In the genomic region with DNA sequence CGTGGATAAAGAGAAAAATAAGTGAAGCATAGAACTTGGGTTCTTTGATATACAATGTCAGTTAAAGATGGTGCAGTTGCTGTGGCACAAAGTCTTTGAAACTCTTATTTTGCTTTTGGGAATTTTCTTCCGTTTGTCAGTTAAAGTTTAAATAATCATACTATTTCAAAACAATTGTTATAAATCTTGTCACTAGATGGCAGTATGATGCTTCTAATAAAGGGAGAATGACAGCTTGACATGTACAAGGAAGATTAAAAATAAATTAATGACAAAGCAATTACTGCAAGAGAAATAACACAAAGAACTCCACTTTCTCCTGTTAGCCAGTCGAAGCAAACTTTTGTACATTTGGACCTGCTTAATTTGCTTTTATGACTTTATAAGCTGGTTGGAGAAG, we compare ENCODE assay signal across 12 mouse cellular contexts.
DNase-seq lines count a peak whose midpoint lies in the region; ATAC-seq and TF ChIP-seq lines count a peak whose summit lies in the region.
"Had no signal": no experiment of that assay in that cellular context is flagged by ENCODE, and none has a peak within 500 bp of the region (broad histone marks: within the 10 kb centered on the region; RNA-seq: fewer than 3 reads in every experiment).

No protein-coding gene starts in this region.

- TF ChIP-seq POLR2A in heart, adult 2 months (IDR thresholded peaks at IDR 0.05; ENCODE audit: insufficient read depth, low read depth, low read length) = no peak

- no peak for TF ChIP-seq EP300 in heart, adult 2 months (IDR thresholded peaks at IDR 0.05; ENCODE audit: insufficient read depth, low read depth, low read length)
- TF ChIP-seq EP300 in lung, postnatal 0 days (IDR thresholded peaks at IDR 0.05) = no peak

- peak; percentile 45 for TF ChIP-seq CTCF in heart, adult 2 months (IDR thresholded peaks at IDR 0.05)
- no peak for TF ChIP-seq CTCF in lung, postnatal 0 days (IDR thresholded peaks at IDR 0.05)

- ATAC-seq in lung, postnatal 0 days = no peak
- ATAC-seq: forebrain, embryonic 15.5 days had no signal

- no peaks in the 10 kb centered on the region for H3K27me3 ChIP-seq in heart, adult 2 months (ENCODE audit: control insufficient read depth, insufficient read depth, low read length)
- no peaks in the 10 kb centered on the region for H3K27me3 ChIP-seq in lung, postnatal 0 days (replicated peaks; ENCODE audit: insufficient read depth, low read length)
- H3K27me3 ChIP-seq: forebrain, embryonic 15.5 days; heart, embryonic 12.5 days had no signal

- H3K4me3 ChIP-seq in heart, adult 2 months = no peak overlapping the region
- no peak overlapping the region for H3K4me3 ChIP-seq in lung, postnatal 0 days (ENCODE audit: low read depth, low read length)
- H3K4me3 ChIP-seq: forebrain, embryonic 15.5 days; heart, embryonic 12.5 days had no signal

- DNase-seq in heart, adult 2 months = no peak
- DNase-seq in heart, postnatal 10 days = no peak
- peak; percentile 4 for DNase-seq in lung, postnatal 0 days (ENCODE audit: low spot score)
- DNase-seq in lung, postnatal 10 days = no peak
- peak; percentile 5 for DNase-seq in R1 (ENCODE audit: low read depth, low spot score)
- peak; percentile 67 for DNase-seq in retina, embryonic 14.5 days (ENCODE audit: low spot score)
- DNase-seq in B cell, adult 2 months = no peak
- no peak for DNase-seq in heart, adult 18-20 months
- DNase-seq: kidney, postnatal 25 days; lung, adult 18-20 months had no signal

- no peaks in the 10 kb centered on the region for H3K9me3 ChIP-seq in lung, postnatal 0 days (ENCODE audit: low read length)
- H3K9me3 ChIP-seq: forebrain, embryonic 15.5 days; heart, embryonic 12.5 days had no signal

- no peak overlapping the region for H3K4me2 ChIP-seq in lung, postnatal 0 days (replicated peaks; ENCODE audit: low read depth, low read length)
- H3K4me2 ChIP-seq: forebrain, embryonic 15.5 days; heart, embryonic 12.5 days had no signal

- no peak overlapping the region for H3K9ac ChIP-seq in heart, adult 2 months (ENCODE audit: low read depth, low read length)
- no peak overlapping the region for H3K9ac ChIP-seq in lung, postnatal 0 days (replicated peaks; ENCODE audit: low read depth)
- H3K9ac ChIP-seq: forebrain, embryonic 15.5 days; heart, embryonic 12.5 days had no signal

- no peaks in the 10 kb centered on the region for H3K36me3 ChIP-seq in heart, adult 2 months (ENCODE audit: control insufficient read depth, insufficient read depth, low read length)
- no peaks in the 10 kb centered on the region for H3K36me3 ChIP-seq in lung, postnatal 0 days (ENCODE audit: insufficient read depth, low read length)
- H3K36me3 ChIP-seq: forebrain, embryonic 15.5 days; heart, embryonic 12.5 days had no signal

- no peaks in the 10 kb centered on the region for H3K79me2 ChIP-seq in heart, adult 2 months (replicated peaks; ENCODE audit: control insufficient read depth, insufficient read depth, low read length)

- no peak overlapping the region for H3K27ac ChIP-seq in heart, adult 2 months
- H3K27ac ChIP-seq in lung, postnatal 0 days (ENCODE audit: low read length) = no peak overlapping the region
- H3K27ac ChIP-seq: forebrain, embryonic 15.5 days had no signal

- intact Hi-C loops in heart, adult 2 months (cut with DNase I) = no loop called here
- intact Hi-C loops in heart, postnatal 10 days (cut with DNase I) = no loop called here

- WGBS in heart, adult 2 months = 39% methylated on average over 3 of the region's 3 CpGs
- 27% methylated on average over 3 of the region's 3 CpGs for WGBS in lung, postnatal 0 days

- H3K4me1 ChIP-seq in heart, adult 2 months (ENCODE audit: control insufficient read depth, insufficient read depth, low read length) = no peaks in the 10 kb centered on the region
- no peaks in the 10 kb centered on the region for H3K4me1 ChIP-seq in lung, postnatal 0 days (ENCODE audit: insufficient read depth, low read depth, low read length)
- H3K4me1 ChIP-seq: forebrain, embryonic 15.5 days; heart, embryonic 12.5 days had no signal

Comparison
In these comparisons a context has a peak if more than half of its experiments do, and no peak if none do; other contexts are left out.
1. DNase-seq: peak in lung, postnatal 0 days (single experiment), R1 (single experiment) and retina, embryonic 14.5 days (single experiment); none in heart, adult 2 months (0 of 2), heart, postnatal 10 days (0 of 2), lung, postnatal 10 days (single experiment), B cell, adult 2 months (0 of 2) and heart, adult 18-20 months (0 of 2).